Mouse (Mus musculus) liver, postnatal 0 days (tissue): ENCODE results near the gene Ifnar1.
A peak's percentile ranks its signal among the peaks of the same experiment; 100 is the strongest.

ENCODE experiments used
- CTCF ChIP-seq: sonication (generic); IDR thresholded peaks from 2 replicates; pipeline ENCODE4 v1.5.1; 2016; ENCODE audit warnings: antibody characterized with exemption, low read depth
- EP300 ChIP-seq: IDR thresholded peaks from 2 replicates; pipeline ENCODE4 v1.6.1; 2016; ENCODE audit warnings: antibody characterized with exemption, low read depth, mild to moderate bottlenecking

GRCm38 (mm10) chr16:91484808-91485700 lies at the start of gene Ifnar1:
- TF ChIP-seq EP300 (peak; percentile 45; the same call in 1 of the 2 replicates), CTCF (no peak)
